Mouse (Mus musculus) brain, embryonic 14.5 days (tissue): ENCODE data around the gene Lcmt1.

Experiments used
- CTCF ChIP-seq: fragments of 200-500 bp; IDR thresholded peaks from 2 replicates; pipeline ENCODE4 v1.5.1; 2012; ENCODE audit warnings: inconsistent platforms, mild to moderate bottlenecking, moderate library complexity, borderline replicate concordance; ENCODE audit not compliant: insufficient read depth, insufficient read length; ENCODE audit errors: extremely low read depth
- POLR2A ChIP-seq: fragments of 200-500 bp; IDR thresholded peaks from 2 replicates; pipeline ENCODE4 v1.6.1; 2012; ENCODE audit warnings: mild to moderate bottlenecking, inconsistent platforms, borderline replicate concordance; ENCODE audit not compliant: poor library complexity, insufficient read depth, insufficient read length, severe bottlenecking; ENCODE audit errors: extremely low read depth

DNA sequence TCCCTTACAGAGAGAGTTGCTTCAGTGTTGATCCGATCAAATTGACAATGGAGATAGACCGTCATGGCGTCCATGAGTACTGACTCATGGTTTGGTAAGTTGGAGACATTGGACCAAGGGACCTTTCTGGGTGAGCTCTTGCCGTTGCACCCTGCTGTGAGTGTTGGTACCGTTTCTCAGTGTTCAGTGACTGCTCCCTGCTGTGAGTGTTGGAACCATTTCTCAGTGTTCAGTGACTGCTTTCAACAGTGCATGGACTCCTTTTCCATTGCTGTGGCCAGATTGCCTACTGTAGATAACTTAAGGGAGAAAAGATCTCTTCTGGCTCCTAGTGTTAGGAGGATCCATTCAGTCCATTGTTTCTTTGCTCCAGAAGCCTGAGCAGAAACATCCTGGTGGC is 27.3 kb downstream of the Lcmt1 start:
- TF ChIP-seq POLR2A (no peak), CTCF (no peak)
